Mouse (Mus musculus): ENCODE measurements around the gene Hist1h2bb. TPM values are rescaled to one million over a fixed set of nuclear protein-coding genes. Genes with fewer than 3 reads are reported as not detected.
A peak's percentile ranks its signal among the peaks of the same experiment; 100 is the strongest.

Gene Hist1h2bb
- total and polyA plus RNA-seq, 3 experiments: 3.2 to 2,278 TPM; not detected in 1

DNA sequence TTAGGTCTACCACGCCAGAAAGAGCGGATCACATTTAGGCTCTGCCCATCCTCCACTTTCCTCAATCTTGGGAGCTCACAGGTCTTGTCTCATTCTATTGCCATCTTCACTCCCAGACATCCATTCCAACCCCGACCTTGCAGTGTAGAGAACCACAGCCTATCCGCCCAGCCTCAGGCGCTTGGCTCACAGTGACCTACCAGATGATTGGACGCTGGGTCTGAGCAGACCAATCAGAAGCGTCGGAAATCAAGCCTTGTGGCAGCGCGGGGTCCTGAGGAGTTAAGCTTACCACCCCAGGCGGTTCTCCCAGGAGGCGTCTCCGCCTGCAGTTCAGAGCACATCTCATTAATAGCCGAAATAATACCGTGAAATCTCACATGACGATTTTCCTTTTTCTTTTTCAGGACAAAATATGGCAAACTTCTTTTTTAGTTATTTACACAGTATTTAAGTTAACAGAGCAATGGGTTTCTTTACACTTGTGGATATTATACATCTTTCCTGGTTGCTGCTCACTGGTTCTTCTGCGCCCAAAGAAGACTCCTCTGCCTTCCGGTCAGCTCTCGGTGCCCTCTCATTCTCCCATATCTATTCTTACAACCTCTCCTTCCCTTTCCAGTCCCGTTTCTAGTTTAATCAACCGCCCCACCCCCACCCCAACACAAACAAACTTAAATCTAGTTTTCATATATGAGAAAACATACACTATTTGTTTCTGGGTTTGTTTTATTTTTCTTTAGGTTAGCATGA, 26.2 kb downstream of the Hist1h2bb start:
- DNase-seq (ENCODE audit: low read depth, low spot score): no peak
- H3K27ac ChIP-seq (ENCODE audit: control insufficient read depth, low read depth, low read length): no peak overlapping the region
- TF ChIP-seq BHLHE40 (IDR thresholded peaks at IDR 0.05; ENCODE audit: borderline replicate concordance, low read depth, low read length) (no peak), ZC3H11A (IDR thresholded peaks at IDR 0.05; ENCODE audit: low read depth, low read length) (no peak), UBTF (IDR thresholded peaks at IDR 0.05; ENCODE audit: borderline replicate concordance, insufficient read depth, low read depth, low read length) (no peak), POLR2AphosphoS2 (IDR thresholded peaks at IDR 0.05; ENCODE audit: low read length) (no peak), MAZ (IDR thresholded peaks at IDR 0.05; ENCODE audit: low read depth, low read length) (no peak), HCFC1 (IDR thresholded peaks at IDR 0.05; ENCODE audit: low read depth, low read length) (no peak), POLR2A (IDR thresholded peaks at IDR 0.05; ENCODE audit: control insufficient read depth in 1 of 2, insufficient read depth in 1 of 2, low read depth in 1 of 2, low read length in 2 of 2, poor library complexity in 1 of 2) (no peak), ZKSCAN1 (IDR thresholded peaks at IDR 0.05; ENCODE audit: low read depth, low read length) (no peak)
- H3K9ac ChIP-seq (ENCODE audit: control insufficient read depth, low read depth, low read length, poor library complexity, severe bottlenecking): no peak overlapping the region
- no peaks in the 10 kb centered on the region for H3K27me3 ChIP-seq (ENCODE audit: control insufficient read depth in 1 of 2, insufficient read depth in 2 of 2, low read length in 2 of 2)
- H3K4me3 ChIP-seq (ENCODE audit: control insufficient read depth in 1 of 2, insufficient read depth in 1 of 2, low read depth in 2 of 2, low read length in 2 of 2): no peak overlapping the region
- no peaks in the 10 kb centered on the region for H3K79me2 ChIP-seq (ENCODE audit: control insufficient read depth, insufficient read depth, low read length, poor library complexity)
- peaks cover 6 to 9% of the 10 kb centered on the region in 2 experiments for H3K4me1 ChIP-seq (ENCODE audit: control insufficient read depth in 1 of 2, insufficient read depth in 2 of 2, low read length in 2 of 2)
- H3K36me3 ChIP-seq (ENCODE audit: control insufficient read depth in 1 of 2, insufficient read depth in 2 of 2, low read length in 2 of 2): peaks cover 0 to 13% of the 10 kb centered on the region in 2 experiments; a peak in 2 of 4 replicates
- no peaks in the 10 kb centered on the region for H3K9me3 ChIP-seq (replicated peaks; ENCODE audit: insufficient read depth, low read length)

DNA sequence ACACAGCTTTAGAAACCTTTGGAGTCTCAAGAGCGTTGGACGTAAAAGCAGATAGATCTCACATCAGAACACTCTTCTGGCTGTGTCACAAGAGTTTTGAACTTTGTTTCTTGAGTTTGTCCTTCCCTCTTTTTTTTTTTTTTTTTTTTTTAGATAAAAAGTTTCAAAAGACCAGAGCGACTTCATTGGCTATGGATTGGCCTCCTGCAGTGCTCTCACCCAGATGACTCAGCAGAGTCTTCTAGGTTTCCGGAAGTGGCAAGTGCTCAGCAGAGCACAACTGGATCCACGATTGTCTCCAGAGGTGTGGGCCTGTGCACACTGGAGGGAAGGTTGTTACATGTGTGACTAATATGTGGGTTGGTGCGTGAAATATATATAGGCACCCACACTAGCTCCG, 31.8 kb downstream of the Hist1h2bb start:
- H3K27me3 ChIP-seq (ENCODE audit: control insufficient read depth in 1 of 2, insufficient read depth in 2 of 2, low read length in 2 of 2): no peaks in the 10 kb centered on the region; a peak in 1 of 4 replicates
- no peak overlapping the region for H3K9ac ChIP-seq (ENCODE audit: control insufficient read depth, low read depth, low read length, poor library complexity, severe bottlenecking)
- H3K9me3 ChIP-seq (replicated peaks; ENCODE audit: insufficient read depth, low read length): no peaks in the 10 kb centered on the region
- no peaks in the 10 kb centered on the region for H3K79me2 ChIP-seq (ENCODE audit: control insufficient read depth, insufficient read depth, low read length, poor library complexity)
- peaks cover 0 to 9% of the 10 kb centered on the region in 2 experiments; a peak in 1 of 4 replicates for H3K4me1 ChIP-seq (ENCODE audit: control insufficient read depth in 1 of 2, insufficient read depth in 2 of 2, low read length in 2 of 2)
- no peak overlapping the region for H3K27ac ChIP-seq (ENCODE audit: control insufficient read depth, low read depth, low read length)
- peaks cover 0 to 2% of the 10 kb centered on the region in 2 experiments; a peak in 2 of 4 replicates for H3K36me3 ChIP-seq (ENCODE audit: control insufficient read depth in 1 of 2, insufficient read depth in 2 of 2, low read length in 2 of 2)
- H3K4me3 ChIP-seq (ENCODE audit: control insufficient read depth in 1 of 2, insufficient read depth in 1 of 2, low read depth in 2 of 2, low read length in 2 of 2): no peak overlapping the region
- DNase-seq (ENCODE audit: low read depth, low spot score): peak; percentile 41
- TF ChIP-seq ZNF384 (IDR thresholded peaks at IDR 0.05; ENCODE audit: low read depth, low read length) (peak; percentile 43; the same call in 1 of the 2 replicates), MAZ (IDR thresholded peaks at IDR 0.05; ENCODE audit: low read depth, low read length) (no peak), E2F4 (IDR thresholded peaks at IDR 0.05; ENCODE audit: borderline replicate concordance, low read depth, low read length) (no peak)

DNA sequence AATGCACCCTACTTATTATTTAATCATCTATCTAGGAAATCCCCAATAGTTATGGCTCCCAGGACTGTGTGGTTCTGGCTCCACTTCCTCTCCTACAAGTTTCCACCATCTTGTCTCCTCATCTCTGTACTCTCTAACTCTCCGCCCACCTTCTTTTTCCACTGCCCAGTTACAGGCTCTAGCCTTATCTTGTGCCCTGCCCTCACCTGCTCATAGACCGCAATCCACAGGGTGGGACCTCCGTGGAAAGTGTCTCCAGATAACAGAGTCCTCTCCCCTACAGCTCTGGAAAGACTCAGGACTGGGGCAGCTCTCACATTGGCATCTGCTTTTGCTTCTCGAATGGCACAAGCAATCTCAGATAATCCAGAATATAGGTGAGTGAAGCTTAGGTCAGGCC, 32.5 kb downstream of the Hist1h2bb start:
- no peak overlapping the region for H3K4me3 ChIP-seq (ENCODE audit: control insufficient read depth in 1 of 2, insufficient read depth in 1 of 2, low read depth in 2 of 2, low read length in 2 of 2)
- H3K4me1 ChIP-seq (ENCODE audit: control insufficient read depth in 1 of 2, insufficient read depth in 2 of 2, low read length in 2 of 2): peaks cover 0 to 9% of the 10 kb centered on the region in 2 experiments; a peak in 1 of 4 replicates
- no peaks in the 10 kb centered on the region; a peak in 1 of 4 replicates for H3K27me3 ChIP-seq (ENCODE audit: control insufficient read depth in 1 of 2, insufficient read depth in 2 of 2, low read length in 2 of 2)
- no peak overlapping the region for H3K27ac ChIP-seq (ENCODE audit: control insufficient read depth, low read depth, low read length)
- H3K79me2 ChIP-seq (ENCODE audit: control insufficient read depth, insufficient read depth, low read length, poor library complexity): no peaks in the 10 kb centered on the region
- H3K9me3 ChIP-seq (replicated peaks; ENCODE audit: insufficient read depth, low read length): no peaks in the 10 kb centered on the region
- no peak for TF ChIP-seq KAT2A (conservative IDR thresholded peaks at IDR 0.05; ENCODE audit: low read depth, low read length)
- no peak for TF ChIP-seq RAD21 (IDR thresholded peaks at IDR 0.05; ENCODE audit: low read depth, low read length)
- no peak for TF ChIP-seq NELFE (IDR thresholded peaks at IDR 0.05; ENCODE audit: low read depth, low read length)
- no peak for TF ChIP-seq SMC3 (IDR thresholded peaks at IDR 0.05; ENCODE audit: low read depth, low read length)
- TF ChIP-seq ZKSCAN1 (IDR thresholded peaks at IDR 0.05; ENCODE audit: low read depth, low read length): no peak
- no peak for TF ChIP-seq MYC (IDR thresholded peaks at IDR 0.05; ENCODE audit: low read depth, low read length)
- no peak for TF ChIP-seq TAL1 (IDR thresholded peaks at IDR 0.05; ENCODE audit: low read length)
- TF ChIP-seq POLR2AphosphoS2 (IDR thresholded peaks at IDR 0.05; ENCODE audit: low read length): no peak
- TF ChIP-seq JUND (IDR thresholded peaks at IDR 0.05; ENCODE audit: low read depth, low read length): no peak
- no peak for TF ChIP-seq ETS1 (IDR thresholded peaks at IDR 0.05; ENCODE audit: low read depth, low read length)
- TF ChIP-seq ZC3H11A (IDR thresholded peaks at IDR 0.05; ENCODE audit: low read depth, low read length): no peak
- no peak for TF ChIP-seq E2F4 (IDR thresholded peaks at IDR 0.05; ENCODE audit: borderline replicate concordance, low read depth, low read length)
- TF ChIP-seq BHLHE40 (IDR thresholded peaks at IDR 0.05; ENCODE audit: borderline replicate concordance, low read depth, low read length): no peak
- no peak overlapping the region for H3K9ac ChIP-seq (ENCODE audit: control insufficient read depth, low read depth, low read length, poor library complexity, severe bottlenecking)
- H3K36me3 ChIP-seq (ENCODE audit: control insufficient read depth in 1 of 2, insufficient read depth in 2 of 2, low read length in 2 of 2): peaks cover 0 to 2% of the 10 kb centered on the region in 2 experiments; a peak in 2 of 4 replicates
- DNase-seq (ENCODE audit: low read depth, low spot score): no peak

Data from MEL (cell line).